Mouse (Mus musculus) ES-Bruce4 (cell line): ENCODE data around the gene Ptgr1. TPM values are rescaled to one million over a fixed set of nuclear protein-coding genes. Genes with fewer than 3 reads are reported as not detected.

Experiments
- H3K27ac ChIP-seq: 2 replicates; pipeline ENCODE4 v1.5.1; 2012; ENCODE audit warnings: low read length, inconsistent platforms; ENCODE audit not compliant: insufficient read depth
- H3K27me3 ChIP-seq: 2 replicates; pipeline ENCODE4 v1.6.1; 2012; ENCODE audit warnings: mild to moderate bottlenecking, low read length, inconsistent platforms; ENCODE audit not compliant: control insufficient read depth, poor library complexity, insufficient read depth, severe bottlenecking
- H3K36me3 ChIP-seq: 2 replicates; pipeline ENCODE4 v1.6.1; 2012; ENCODE audit warnings: inconsistent platforms, mild to moderate bottlenecking, low read length, moderate library complexity; ENCODE audit not compliant: control insufficient read depth, poor library complexity, insufficient read depth, severe bottlenecking
- H3K4me1 ChIP-seq: one replicate; pipeline ENCODE4 v1.8.1; 2011; ENCODE audit warnings: low read length; ENCODE audit not compliant: control insufficient read depth, insufficient read depth
- H3K4me3 ChIP-seq: 2 replicates; pipeline ENCODE4 v1.5.1; 2011; ENCODE audit warnings: low read depth, mild to moderate bottlenecking, low read length
- H3K9ac ChIP-seq: 2 replicates; pipeline ENCODE4 v1.6.1; 2012; ENCODE audit warnings: low read depth, mild to moderate bottlenecking, inconsistent platforms; ENCODE audit not compliant: poor library complexity, severe bottlenecking
- H3K9me3 ChIP-seq: replicated peaks from 2 replicates; pipeline ENCODE4 v1.6.1; 2012; ENCODE audit warnings: mild to moderate bottlenecking, low read length, inconsistent platforms; ENCODE audit not compliant: control insufficient read depth, poor library complexity, insufficient read depth, severe bottlenecking
- CTCF ChIP-seq: IDR thresholded peaks from one replicate; pipeline ENCODE4 v1.8.1; 2011; ENCODE audit warnings: low read depth, low read length
- EP300 ChIP-seq: IDR thresholded peaks from 2 replicates; pipeline ENCODE4 v1.6.1; 2011; ENCODE audit warnings: low read depth, low read length; ENCODE audit not compliant: insufficient read depth
- POLR2A ChIP-seq: IDR thresholded peaks from one replicate; pipeline ENCODE4 v1.8.1; 2011; ENCODE audit warnings: low read length; ENCODE audit not compliant: insufficient read depth
- polyA plus RNA-seq: library from polyadenylated mRNA; stranded (reverse); fragments of >200 nt; gene quantifications from 2 replicates; pipeline ENCODE4 v1.2.4, GENCODE M21; 2011; ENCODE audit warnings: low read depth; ENCODE audit not compliant: missing spikeins, insufficient read depth, insufficient read length

Ptgr1 gene
- polyA plus RNA-seq, 1 experiment: 17.9 TPM

DNA sequence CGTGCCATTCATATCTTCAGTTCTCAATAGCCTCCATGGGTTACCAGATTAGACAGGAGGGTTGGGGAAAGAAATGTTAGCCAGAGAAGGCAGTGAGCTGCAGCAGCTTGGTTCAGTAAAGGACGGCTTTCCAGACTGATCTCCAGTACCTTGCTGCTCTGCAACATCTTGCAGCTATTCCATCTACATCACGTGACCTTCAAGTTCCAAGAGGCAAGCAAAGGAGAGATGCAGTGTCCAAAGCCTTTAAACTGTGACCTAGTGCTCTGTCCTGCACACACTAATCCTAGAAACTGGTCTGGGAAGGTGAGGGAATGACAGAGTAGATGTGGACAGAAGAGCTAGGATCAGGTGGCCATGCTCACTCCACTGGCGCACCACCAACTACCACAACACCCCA is 23.6 kb downstream of the Ptgr1 start:
- Histone ChIP-seq H3K27ac (no peak overlapping the region), H3K36me3 (no peaks in the 10 kb centered on the region), H3K4me3 (no peak overlapping the region), H3K9ac (no peak overlapping the region), H3K4me1 (no peaks in the 10 kb centered on the region), H3K27me3 (no peaks in the 10 kb centered on the region), H3K9me3 (no peaks in the 10 kb centered on the region; the same call in 1 of the 2 replicates)
- no peak for TF ChIP-seq POLR2A
- TF ChIP-seq EP300: no peak
- no peak for TF ChIP-seq CTCF

DNA sequence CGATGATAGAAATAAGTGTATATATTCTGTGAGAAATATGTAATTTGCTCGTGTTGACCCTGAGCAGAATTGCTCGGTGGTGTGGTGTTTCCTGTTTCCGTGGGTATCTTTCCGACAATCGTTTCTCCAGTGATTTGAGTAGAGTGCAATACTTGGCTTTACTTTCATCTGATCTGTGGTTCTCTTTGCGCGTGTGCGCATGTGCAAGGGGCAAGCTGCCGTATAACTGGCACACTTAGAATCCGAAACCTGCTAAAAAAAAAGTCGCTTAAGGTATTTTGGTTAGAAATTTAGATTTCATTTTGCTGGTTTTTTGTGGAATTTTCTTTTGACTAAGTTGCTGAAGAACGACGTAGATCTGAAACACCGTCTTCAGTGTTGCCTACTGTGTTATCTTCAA is 25.2 kb downstream of the Ptgr1 start:
- Histone ChIP-seq H3K27ac (no peak overlapping the region), H3K4me1 (no peaks in the 10 kb centered on the region), H3K9me3 (no peaks in the 10 kb centered on the region; the same call in 1 of the 2 replicates), H3K4me3 (no peak overlapping the region), H3K9ac (no peak overlapping the region), H3K36me3 (no peaks in the 10 kb centered on the region), H3K27me3 (no peaks in the 10 kb centered on the region)
- no peak for TF ChIP-seq EP300
- TF ChIP-seq POLR2A: no peak
- TF ChIP-seq CTCF: no peak

DNA sequence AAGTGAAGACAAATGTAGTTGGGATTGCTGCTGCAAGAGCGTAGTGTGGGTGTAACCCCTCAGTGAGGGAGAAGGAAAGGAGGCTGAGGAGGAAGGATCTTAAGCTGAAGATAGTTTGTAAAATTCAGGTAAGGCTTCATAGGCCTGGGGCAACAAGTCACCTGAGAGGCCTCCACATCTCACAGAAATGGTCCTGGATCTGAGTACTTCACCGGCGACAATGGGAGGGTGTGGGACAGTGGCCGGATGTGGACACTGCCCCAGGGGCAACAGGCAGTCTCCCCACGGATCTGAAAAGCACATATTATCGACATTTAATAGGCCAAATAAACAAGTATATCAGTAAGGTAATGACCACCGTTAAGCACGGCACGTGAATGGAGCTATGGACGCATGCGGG is 34.3 kb downstream of the Ptgr1 start:
- H3K4me3 ChIP-seq: no peak overlapping the region
- no peak overlapping the region for H3K9ac ChIP-seq
- H3K27me3 ChIP-seq: no peaks in the 10 kb centered on the region
- H3K4me1 ChIP-seq: no peaks in the 10 kb centered on the region
- H3K27ac ChIP-seq: no peak overlapping the region
- no peaks in the 10 kb centered on the region for H3K9me3 ChIP-seq
- no peaks in the 10 kb centered on the region for H3K36me3 ChIP-seq
- no peak for TF ChIP-seq EP300

DNA sequence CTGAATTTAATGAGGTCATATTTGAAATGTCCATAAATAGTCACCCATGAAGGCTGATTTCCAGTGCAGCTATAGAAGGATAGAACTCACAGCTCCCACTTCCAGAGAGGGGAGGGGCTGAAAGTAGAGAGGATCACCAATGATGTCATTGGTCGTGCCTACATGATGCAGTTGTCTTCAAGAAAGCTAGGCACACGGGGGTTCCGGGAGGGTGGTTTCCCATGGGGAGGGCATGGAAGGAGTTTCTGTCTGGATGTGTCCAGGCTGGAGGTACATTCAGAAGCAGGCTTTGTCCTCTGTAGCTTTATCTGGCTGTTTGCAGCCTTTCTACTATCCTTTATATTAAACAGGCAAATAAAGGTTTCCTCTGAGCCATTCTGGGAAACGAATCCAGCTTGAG is 38.5 kb downstream of the Ptgr1 start:
- Histone ChIP-seq H3K27ac (no peak overlapping the region), H3K9me3 (no peaks in the 10 kb centered on the region), H3K36me3 (no peaks in the 10 kb centered on the region), H3K4me3 (no peak overlapping the region), H3K9ac (no peak overlapping the region), H3K4me1 (no peaks in the 10 kb centered on the region), H3K27me3 (peaks cover 9% of the 10 kb centered on the region)
- TF ChIP-seq CTCF: no peak
- no peak for TF ChIP-seq EP300
- no peak for TF ChIP-seq POLR2A

DNA sequence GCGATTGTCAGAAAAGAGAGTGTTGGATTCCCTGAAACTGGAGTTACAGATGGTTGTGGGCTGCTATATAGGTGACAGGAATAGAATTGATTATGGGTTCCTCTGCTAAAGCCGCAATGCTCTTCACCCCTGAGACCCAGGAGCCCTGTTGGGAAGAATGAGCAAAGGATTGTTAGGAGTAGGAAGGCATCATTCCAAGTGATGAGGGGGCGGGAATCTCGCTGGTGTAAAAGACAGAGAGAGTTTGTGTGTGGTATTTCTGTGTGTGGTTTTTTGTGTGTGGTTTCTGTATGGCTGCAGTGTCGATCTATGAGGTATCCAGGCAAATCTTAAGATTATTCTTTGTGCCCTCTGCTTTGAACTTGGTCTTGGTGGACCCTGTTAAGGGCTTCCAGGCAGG is 42.2 kb downstream of the Ptgr1 start:
- H3K27ac ChIP-seq: no peak overlapping the region
- peaks cover 9% of the 10 kb centered on the region for H3K27me3 ChIP-seq
- H3K9ac ChIP-seq: no peak overlapping the region
- TF ChIP-seq CTCF: no peak
- H3K4me3 ChIP-seq: no peak overlapping the region
- H3K36me3 ChIP-seq: no peaks in the 10 kb centered on the region
- H3K9me3 ChIP-seq: no peaks in the 10 kb centered on the region
- H3K4me1 ChIP-seq: no peaks in the 10 kb centered on the region

DNA sequence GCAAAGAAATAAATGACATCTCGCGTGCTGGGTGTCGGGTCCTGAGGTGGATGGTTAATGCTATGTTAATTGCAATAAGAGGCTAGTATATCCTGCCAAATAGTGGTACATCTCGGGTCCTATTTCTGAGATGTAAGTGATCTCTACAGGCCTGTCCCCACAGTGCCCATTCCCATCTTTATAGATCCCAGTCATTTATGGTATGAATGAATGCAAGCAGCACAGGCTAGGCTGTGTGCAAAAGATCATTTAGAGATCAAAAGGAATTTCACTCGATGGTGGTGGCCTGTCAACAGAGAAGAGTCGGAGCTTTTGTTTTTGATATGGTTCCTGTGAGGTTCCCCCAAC is 42.7 kb downstream of the Ptgr1 start:
- peak overlapping the region; percentile 73; the same call in 1 of the 2 replicates for H3K4me3 ChIP-seq
- no peak for TF ChIP-seq POLR2A
- TF ChIP-seq EP300: no peak
- TF ChIP-seq CTCF: no peak

More for the DNA sequence above, 42.7 kb downstream of the Ptgr1 start:
- Histone ChIP-seq H3K9ac (peak overlapping the region; percentile 6; the same call in 1 of the 2 replicates), H3K27ac (no peak overlapping the region), H3K4me1 (no peaks in the 10 kb centered on the region), H3K27me3 (peaks cover 9% of the 10 kb centered on the region), H3K36me3 (no peaks in the 10 kb centered on the region), H3K9me3 (no peaks in the 10 kb centered on the region)
